Mouse (Mus musculus): Measurements from ENCODE around the gene Slc1a3. TPM values are rescaled to one million over a fixed set of nuclear protein-coding genes. Genes with fewer than 3 reads are reported as not detected.
A peak's percentile ranks its signal among the peaks of the same experiment; 100 is the strongest.

The Slc1a3 gene
- polyA plus RNA-seq, 1 experiment from 2014 or later = 142 TPM

DNA sequence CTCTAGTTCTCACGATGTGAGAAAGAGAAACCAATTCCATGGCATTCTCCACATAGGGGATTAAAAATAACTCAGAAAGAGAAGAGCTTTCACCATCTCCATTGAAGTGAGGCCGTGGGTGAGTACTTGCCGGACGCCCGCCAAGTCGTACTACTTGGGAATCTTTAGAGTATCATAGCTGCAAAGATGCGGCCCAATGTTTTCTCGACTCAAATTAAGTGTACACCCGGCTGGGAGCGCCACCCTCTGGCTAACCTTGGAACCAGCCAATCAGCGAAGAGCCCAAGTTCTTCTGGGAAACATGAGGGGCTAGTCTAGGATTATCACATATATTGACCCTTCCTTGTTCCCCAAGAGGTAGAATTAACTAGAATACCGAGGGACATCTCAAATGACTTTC lies 115.3 kb downstream of the Slc1a3 start:
- Histone ChIP-seq H3K4me2 (ENCODE audit: low read length) (no peak overlapping the region), H3K9ac (ENCODE audit: low read depth, low read length) (no peak overlapping the region), H3K27me3 (ENCODE audit: control insufficient read depth, insufficient read depth, low read depth, low read length) (no peaks in the 10 kb centered on the region), H3K36me3 (ENCODE audit: control insufficient read depth, insufficient read depth, low read length) (no peaks in the 10 kb centered on the region), H3K9me3 (replicated peaks; ENCODE audit: control insufficient read depth, low read length, poor library complexity, severe bottlenecking) (no peaks in the 10 kb centered on the region), H3K4me1 (ENCODE audit: control insufficient read depth, insufficient read depth, low read length) (no peaks in the 10 kb centered on the region), H3K4me3 (ENCODE audit: low read depth, low read length) (no peak overlapping the region), H3K27ac (ENCODE audit: low read length) (no peak overlapping the region)
- no peak for ATAC-seq
- 84% methylated on average over 12 of the region's 12 CpGs for WGBS

- no peak overlapping the region for H3K27ac ChIP-seq (ENCODE audit: low read length)
- no peak overlapping the region for H3K9ac ChIP-seq (ENCODE audit: low read depth, low read length)
- H3K4me3 ChIP-seq (ENCODE audit: low read depth, low read length) = no peak overlapping the region
- 0 out of 2 replicates have a peak, but pooled peaks have one; percentile 41 for ATAC-seq
- H3K27me3 ChIP-seq (ENCODE audit: control insufficient read depth, insufficient read depth, low read depth, low read length) = no peaks in the 10 kb centered on the region
- no peaks in the 10 kb centered on the region for H3K9me3 ChIP-seq (replicated peaks; ENCODE audit: control insufficient read depth, low read length, poor library complexity, severe bottlenecking)
- 24% methylated on average over 11 of the region's 11 CpGs for WGBS
- H3K36me3 ChIP-seq (ENCODE audit: control insufficient read depth, insufficient read depth, low read length) = no peaks in the 10 kb centered on the region
- H3K4me1 ChIP-seq (ENCODE audit: control insufficient read depth, insufficient read depth, low read length) = no peaks in the 10 kb centered on the region
- no peak overlapping the region for H3K4me2 ChIP-seq (ENCODE audit: low read length)
Observed at GRCm38 (mm10) chr15:8589503-8590116, 121.0 kb downstream of the Slc1a3 start.

- Histone ChIP-seq H3K9ac (ENCODE audit: low read depth, low read length) (no peak overlapping the region), H3K4me3 (ENCODE audit: low read depth, low read length) (no peak overlapping the region), H3K4me1 (ENCODE audit: control insufficient read depth, insufficient read depth, low read length) (no peaks in the 10 kb centered on the region), H3K9me3 (replicated peaks; ENCODE audit: control insufficient read depth, low read length, poor library complexity, severe bottlenecking) (no peaks in the 10 kb centered on the region), H3K4me2 (ENCODE audit: low read length) (no peak overlapping the region), H3K27ac (ENCODE audit: low read length) (no peak overlapping the region), H3K36me3 (ENCODE audit: control insufficient read depth, insufficient read depth, low read length) (no peaks in the 10 kb centered on the region), H3K27me3 (ENCODE audit: control insufficient read depth, insufficient read depth, low read depth, low read length) (no peaks in the 10 kb centered on the region)
- ATAC-seq = no peak
- 90% methylated on average over 5 of the region's 5 CpGs for WGBS
Observed at GRCm38 (mm10) chr15:8588065-8588464, 122.5 kb downstream of the Slc1a3 start.

DNA sequence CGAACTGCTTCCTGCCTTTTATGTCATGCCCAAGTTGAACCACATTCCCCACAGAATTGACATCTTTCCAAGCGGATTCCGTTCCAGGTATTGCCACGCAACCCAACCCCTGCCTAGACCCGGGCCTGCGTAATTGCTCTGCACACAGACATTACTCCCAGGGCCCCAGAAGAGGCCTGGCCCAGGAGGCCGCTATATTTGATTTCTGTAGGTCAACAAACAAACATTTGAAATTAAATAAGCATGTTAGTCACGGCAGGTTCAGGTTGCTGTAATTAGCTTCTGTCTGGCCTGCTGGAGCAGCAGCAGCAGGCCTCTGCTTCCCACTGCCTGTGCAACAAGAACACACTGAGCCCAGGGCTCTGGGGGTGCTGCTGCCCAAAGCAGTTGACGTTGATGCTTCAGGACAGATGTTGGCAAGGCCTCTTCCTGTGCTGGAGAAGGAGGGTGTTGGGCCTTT lies 123.7 kb downstream of the Slc1a3 start:
- peak; percentile 43; the same call in 1 of the 2 replicates for ATAC-seq
- H3K9ac ChIP-seq (ENCODE audit: low read depth, low read length) = no peak overlapping the region

More for the DNA sequence above, 123.7 kb downstream of the Slc1a3 start:
- Histone ChIP-seq H3K9me3 (replicated peaks; ENCODE audit: control insufficient read depth, low read length, poor library complexity, severe bottlenecking) (no peaks in the 10 kb centered on the region), H3K4me1 (ENCODE audit: control insufficient read depth, insufficient read depth, low read length) (no peaks in the 10 kb centered on the region), H3K27ac (ENCODE audit: low read length) (no peak overlapping the region), H3K27me3 (ENCODE audit: control insufficient read depth, insufficient read depth, low read depth, low read length) (no peaks in the 10 kb centered on the region), H3K36me3 (ENCODE audit: control insufficient read depth, insufficient read depth, low read length) (no peaks in the 10 kb centered on the region), H3K4me3 (ENCODE audit: low read depth, low read length) (no peak overlapping the region), H3K4me2 (ENCODE audit: low read length) (no peak overlapping the region)
- 63% methylated on average over 9 of the region's 9 CpGs for WGBS

Other genes with a start within 250 kb of the Slc1a3 start
- gene Gm2310, start 190.8 kb downstream of the Slc1a3 start, polyA plus RNA-seq (2015; fragmentation: Nextera tagmentation; extraction: Ambion mirVana) = not detected in 2 replicates